Mouse (Mus musculus): ENCODE results near the gene Pglyrp1. TPM values are rescaled to one million over a fixed set of nuclear protein-coding genes. Genes with fewer than 3 reads are reported as not detected.

Pglyrp1 gene
- polyA plus RNA-seq, 1 experiment, result 0.11 TPM

GRCm38 (mm10) chr7:18896536-18896935 lies 25.4 kb downstream of the Pglyrp1 start:
- peaks cover 19% of the 10 kb centered on the region for H3K27me3 ChIP-seq (ENCODE audit: control insufficient read depth)
- peaks cover 21% of the 10 kb centered on the region for H3K4me1 ChIP-seq (ENCODE audit: control insufficient read depth)
- H3K4me3 ChIP-seq (replicated peaks), result no peak overlapping the region
- no peak for TF ChIP-seq TAL1 (IDR thresholded peaks at IDR 0.05; ENCODE audit: low read length)
- no peak for TF ChIP-seq GATA1 (IDR thresholded peaks at IDR 0.05; ENCODE audit: low read length)
- peaks cover 35% of the 10 kb centered on the region for H3K36me3 ChIP-seq (ENCODE audit: control insufficient read depth)
- no peaks in the 10 kb centered on the region for H3K9me3 ChIP-seq (ENCODE audit: control insufficient read depth, low read length)

- TF ChIP-seq TAL1 (IDR thresholded peaks at IDR 0.05; ENCODE audit: low read length) (no peak), GATA1 (IDR thresholded peaks at IDR 0.05; ENCODE audit: low read length) (no peak)
- H3K4me3 ChIP-seq (replicated peaks), result no peak overlapping the region
- peaks cover 9% of the 10 kb centered on the region; the same call in 1 of the 2 replicates for H3K4me1 ChIP-seq (ENCODE audit: control insufficient read depth)
- H3K27me3 ChIP-seq (ENCODE audit: control insufficient read depth), result no peaks in the 10 kb centered on the region
- H3K36me3 ChIP-seq (ENCODE audit: control insufficient read depth), result peaks cover 55% of the 10 kb centered on the region
- H3K9me3 ChIP-seq (ENCODE audit: control insufficient read depth, low read length), result no peaks in the 10 kb centered on the region
Measured at GRCm38 (mm10) chr7:18900513-18900912, 29.4 kb downstream of the Pglyrp1 start.

GRCm38 (mm10) chr7:18902486-18902885 lies 31.4 kb downstream of the Pglyrp1 start:
- TF ChIP-seq TAL1 (IDR thresholded peaks at IDR 0.05; ENCODE audit: low read length) (no peak), GATA1 (IDR thresholded peaks at IDR 0.05; ENCODE audit: low read length) (no peak)
- no peak overlapping the region for H3K4me3 ChIP-seq (replicated peaks)
- peaks cover 57% of the 10 kb centered on the region for H3K36me3 ChIP-seq (ENCODE audit: control insufficient read depth)
- H3K27me3 ChIP-seq (ENCODE audit: control insufficient read depth), result no peaks in the 10 kb centered on the region
- H3K9me3 ChIP-seq (ENCODE audit: control insufficient read depth, low read length), result no peaks in the 10 kb centered on the region
- peaks cover 11% of the 10 kb centered on the region for H3K4me1 ChIP-seq (ENCODE audit: control insufficient read depth)

- peaks cover 27% of the 10 kb centered on the region for H3K4me1 ChIP-seq (ENCODE audit: control insufficient read depth)
- TF ChIP-seq TAL1 (IDR thresholded peaks at IDR 0.05; ENCODE audit: low read length), result no peak
- TF ChIP-seq GATA1 (IDR thresholded peaks at IDR 0.05; ENCODE audit: low read length), result no peak
- H3K36me3 ChIP-seq (ENCODE audit: control insufficient read depth), result peaks cover 41% of the 10 kb centered on the region
- no peaks in the 10 kb centered on the region for H3K27me3 ChIP-seq (ENCODE audit: control insufficient read depth)
- no peaks in the 10 kb centered on the region for H3K9me3 ChIP-seq (ENCODE audit: control insufficient read depth, low read length)
- H3K4me3 ChIP-seq (replicated peaks), result no peak overlapping the region
Measured at GRCm38 (mm10) chr7:18904971-18905370, 33.8 kb downstream of the Pglyrp1 start.

- TF ChIP-seq TAL1 (IDR thresholded peaks at IDR 0.05; ENCODE audit: low read length) (no peak), GATA1 (IDR thresholded peaks at IDR 0.05; ENCODE audit: low read length) (no peak)
- peaks cover 5% of the 10 kb centered on the region; the same call in 1 of the 2 replicates for H3K27me3 ChIP-seq (ENCODE audit: control insufficient read depth)
- no peaks in the 10 kb centered on the region for H3K9me3 ChIP-seq (ENCODE audit: control insufficient read depth, low read length)
- peak overlapping the region; percentile 78 for H3K4me3 ChIP-seq (replicated peaks)
- peaks cover 8% of the 10 kb centered on the region for H3K36me3 ChIP-seq (ENCODE audit: control insufficient read depth)
- peaks cover 34% of the 10 kb centered on the region for H3K4me1 ChIP-seq (ENCODE audit: control insufficient read depth)
Measured at GRCm38 (mm10) chr7:18909797-18910196, 38.7 kb downstream of the Pglyrp1 start.

- Histone ChIP-seq H3K4me1 (ENCODE audit: control insufficient read depth) (peaks cover 29% of the 10 kb centered on the region), H3K27me3 (ENCODE audit: control insufficient read depth) (peaks cover 5% of the 10 kb centered on the region; the same call in 1 of the 2 replicates), H3K4me3 (replicated peaks) (peak within 1 kb of the TSS; percentile 78), H3K36me3 (ENCODE audit: control insufficient read depth) (peaks cover 8% of the 10 kb centered on the region), H3K9me3 (ENCODE audit: control insufficient read depth, low read length) (no peaks in the 10 kb centered on the region)
- no peak for TF ChIP-seq TAL1 (IDR thresholded peaks at IDR 0.05; ENCODE audit: low read length)
- no peak for TF ChIP-seq GATA1 (IDR thresholded peaks at IDR 0.05; ENCODE audit: low read length)
Measured at GRCm38 (mm10) chr7:18910241-18910831, 39.2 kb downstream of the Pglyrp1 start, which contains the start of gene Ccdc61. TSS of gene Ccdc61 (minus strand) at chr7:18910415.

GRCm38 (mm10) chr7:18916254-18916653 lies 45.1 kb downstream of the Pglyrp1 start:
- Histone ChIP-seq H3K4me1 (ENCODE audit: control insufficient read depth) (peaks cover 3% of the 10 kb centered on the region), H3K9me3 (ENCODE audit: control insufficient read depth, low read length) (no peaks in the 10 kb centered on the region), H3K27me3 (ENCODE audit: control insufficient read depth) (peaks cover 14% of the 10 kb centered on the region), H3K36me3 (ENCODE audit: control insufficient read depth) (no peaks in the 10 kb centered on the region), H3K4me3 (replicated peaks) (no peak overlapping the region)
- TF ChIP-seq TAL1 (IDR thresholded peaks at IDR 0.05; ENCODE audit: low read length) (no peak), GATA1 (IDR thresholded peaks at IDR 0.05; ENCODE audit: low read length) (no peak)

- Histone ChIP-seq H3K4me1 (ENCODE audit: control insufficient read depth) (no peaks in the 10 kb centered on the region; the same call in 1 of the 2 replicates), H3K36me3 (ENCODE audit: control insufficient read depth) (no peaks in the 10 kb centered on the region), H3K9me3 (ENCODE audit: control insufficient read depth, low read length) (no peaks in the 10 kb centered on the region), H3K27me3 (ENCODE audit: control insufficient read depth) (peaks cover 18% of the 10 kb centered on the region), H3K4me3 (replicated peaks) (no peak overlapping the region)
- TF ChIP-seq TAL1 (IDR thresholded peaks at IDR 0.05; ENCODE audit: low read length), result no peak
Measured at GRCm38 (mm10) chr7:18917931-18918330, 46.8 kb downstream of the Pglyrp1 start.

- Histone ChIP-seq H3K27me3 (ENCODE audit: control insufficient read depth) (peaks cover 40% of the 10 kb centered on the region), H3K4me3 (replicated peaks) (no peak overlapping the region), H3K36me3 (ENCODE audit: control insufficient read depth) (no peaks in the 10 kb centered on the region), H3K9me3 (ENCODE audit: control insufficient read depth, low read length) (peaks cover 3% of the 10 kb centered on the region; the same call in 1 of the 2 replicates), H3K4me1 (ENCODE audit: control insufficient read depth) (peaks cover 6% of the 10 kb centered on the region)
- TF ChIP-seq GATA1 (IDR thresholded peaks at IDR 0.05; ENCODE audit: low read length) (no peak), TAL1 (IDR thresholded peaks at IDR 0.05; ENCODE audit: low read length) (no peak)
Measured at GRCm38 (mm10) chr7:18921069-18921468, 49.9 kb downstream of the Pglyrp1 start.
